Mouse (Mus musculus) layer of hippocampus, adult 9-11 months (tissue): ENCODE measurements at regions not wholly inside any gene's neighbourhood (a gene's known extent, or its start where the extent isn't known, plus 50 kb on each side); places are given as distances from the start of the nearest gene placed in this dataset.

Source experiments
- DNase-seq: peaks from one replicate; pipeline ENCODE4 v3.0.0; 2022

DNA sequence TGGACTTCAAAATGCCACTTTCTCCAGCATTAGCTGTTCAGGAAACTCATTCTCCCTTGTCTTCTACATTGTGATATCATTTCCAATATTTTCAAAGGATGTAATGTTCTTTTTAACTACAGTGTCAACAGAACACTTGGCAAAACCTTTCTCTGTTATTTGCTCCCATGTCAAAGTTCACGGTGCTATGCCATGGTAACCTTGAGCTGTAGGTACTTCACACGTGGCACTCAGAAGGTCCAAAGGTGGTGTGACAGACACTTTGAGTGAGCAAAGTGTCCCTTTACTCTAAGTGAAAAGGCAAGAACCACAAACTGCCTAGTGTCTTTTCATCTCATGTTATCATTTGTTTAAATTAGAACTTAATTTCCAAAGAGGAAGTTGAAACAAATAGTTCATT is 53.3 kb upstream of the Tram2 start:
- no peak for DNase-seq

- no peak for DNase-seq
Observed at GRCm38 (mm10) chr1:21146961-21147360, 67.9 kb upstream of the Tram2 start.

DNA sequence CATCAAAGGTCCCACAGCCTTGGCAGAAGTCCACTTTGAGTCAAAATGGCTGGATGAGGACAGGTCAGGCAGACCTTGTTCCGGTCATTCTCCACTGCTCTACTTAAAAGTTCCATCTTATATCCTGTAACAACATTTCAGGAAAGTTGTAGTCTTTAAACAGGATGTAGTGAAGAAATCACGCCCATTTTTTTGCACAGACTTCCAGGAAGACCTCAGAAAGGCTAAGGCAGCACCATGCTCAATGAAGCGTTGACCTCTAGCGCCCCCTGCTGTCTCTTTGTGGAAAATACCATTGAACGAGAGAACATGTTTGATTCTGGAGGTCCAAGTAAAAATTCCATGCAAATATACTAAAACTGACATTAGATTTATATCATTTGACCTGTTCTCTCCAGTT is 56.6 kb upstream of the Tmem14a start:
- peak; percentile 64 for DNase-seq

GRCm38 (mm10) chr1:21166287-21166733 is 52.1 kb upstream of the Tmem14a start:
- DNase-seq: peak; percentile 87

GRCm38 (mm10) chr1:21166762-21167161 is 51.6 kb upstream of the Tmem14a start:
- DNase-seq: no peak
